Mouse (Mus musculus): Measurements from ENCODE around the gene Tra2b.

DNA sequence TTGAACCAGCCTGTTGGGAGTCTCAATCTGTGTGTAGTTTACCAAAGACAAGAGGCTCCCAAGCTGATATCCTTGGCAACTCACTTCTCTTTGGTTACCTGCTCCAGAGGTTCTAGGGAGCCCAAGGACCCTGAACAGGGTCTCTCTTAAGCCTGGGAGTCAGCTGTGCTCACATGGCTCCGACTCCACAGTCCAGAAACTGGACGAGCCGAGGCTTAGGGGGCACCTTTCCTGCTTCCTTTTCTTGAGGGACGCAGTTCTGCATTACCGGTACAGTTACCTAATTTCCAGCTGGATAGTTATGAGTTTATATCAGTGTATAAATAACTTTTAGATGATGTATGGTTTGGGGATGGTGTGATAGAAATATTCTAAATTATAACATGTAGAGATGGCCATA is 24.9 kb downstream of the Tra2b start:
- no peak for TF ChIP-seq CTCF (IDR thresholded peaks at IDR 0.05; ENCODE audit: control insufficient read depth, insufficient read depth, low read length)
- TF ChIP-seq POLR2A (IDR thresholded peaks at IDR 0.05; ENCODE audit: borderline replicate concordance, control insufficient read depth, low read depth, low read length): no peak

All from bone marrow, adult 2 months (tissue).